Mouse (Mus musculus) v-Abl transformed pro-B cells (cell line): ENCODE data around the gene Pomgnt2.

Source experiments
- in situ Hi-C, 2 experiments: fragments of 400-800 bp; cut with MboI; formaldehyde crosslinking; loops; one replicate each; pipeline ENCODE4 v1.15.1; 2025; ENCODE audit not compliant: unreplicated experiment in 2 of 2

Gene Pomgnt2

DNA sequence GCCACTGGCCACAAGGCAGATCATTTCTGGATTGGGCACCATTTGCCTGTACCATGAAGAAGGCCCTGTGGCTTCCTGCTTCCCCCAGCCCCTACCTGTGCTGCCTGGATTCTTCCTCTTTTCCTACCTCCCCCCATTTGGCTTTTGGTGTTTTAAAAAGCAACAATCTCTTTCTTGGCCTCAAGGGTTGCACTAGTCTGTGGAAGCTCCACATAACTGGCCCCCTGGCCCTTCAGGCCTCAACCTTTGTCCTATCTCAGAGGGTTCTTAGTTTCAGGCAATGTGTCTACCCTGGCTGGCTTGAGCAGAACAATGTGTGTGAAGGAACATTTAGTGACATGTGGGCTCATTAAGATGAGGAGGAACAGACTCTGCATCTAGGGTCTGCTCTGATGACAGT is at the start of gene Pomgnt2:
Gene Pomgnt2, minus strand, starts transcription at position 101 of the 400 bp plus-strand sequence.
- in situ Hi-C loops, result loop anchor here in 1 of 2 experiments (25.0 kb wide), 2 partner anchors 285 to 1510 kb away; partner anchors contain the start of genes Eif1b, Nktr, Sec22c and Ss18l2

DNA sequence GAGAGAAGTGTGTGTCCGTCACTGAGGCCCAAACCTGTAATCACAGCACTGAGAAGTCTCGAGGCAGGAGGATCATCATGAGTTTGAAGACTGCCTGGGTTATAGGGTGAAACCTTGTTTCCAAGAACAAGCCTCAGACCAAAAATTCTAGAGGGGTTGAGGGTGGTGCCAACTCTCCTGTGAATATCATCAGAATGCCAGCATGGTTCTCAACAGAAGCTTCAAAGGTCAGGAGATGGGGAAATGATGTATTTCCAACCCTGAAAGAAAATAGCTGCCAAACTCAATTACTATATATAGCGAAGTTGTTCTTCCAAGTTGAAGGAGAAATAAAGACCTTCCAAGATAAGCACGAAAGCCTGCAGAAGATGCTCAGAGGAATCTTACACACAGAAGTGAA is 42.9 kb upstream of the Pomgnt2 start:
- in situ Hi-C loops, result no loop called here

DNA sequence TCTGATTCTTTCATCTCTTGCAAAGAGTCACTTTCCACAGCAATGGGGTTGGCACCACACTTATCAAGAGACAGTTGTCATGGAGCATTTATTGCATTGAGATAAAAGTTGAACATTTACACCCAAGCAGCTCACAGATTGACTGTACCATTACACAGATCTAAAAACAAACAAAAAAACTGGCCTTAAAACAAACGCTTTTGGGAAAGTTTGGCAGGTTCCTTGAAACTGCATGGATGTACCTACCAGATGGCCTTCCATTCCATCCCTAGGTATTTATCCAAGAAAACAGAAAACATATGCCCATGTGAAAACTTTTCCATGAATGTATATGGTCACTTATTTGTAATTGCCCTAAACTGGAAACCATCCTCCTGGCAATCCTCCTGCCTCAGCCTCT is 41.7 kb upstream of the Pomgnt2 start:
- in situ Hi-C loops, result no loop called here

DNA sequence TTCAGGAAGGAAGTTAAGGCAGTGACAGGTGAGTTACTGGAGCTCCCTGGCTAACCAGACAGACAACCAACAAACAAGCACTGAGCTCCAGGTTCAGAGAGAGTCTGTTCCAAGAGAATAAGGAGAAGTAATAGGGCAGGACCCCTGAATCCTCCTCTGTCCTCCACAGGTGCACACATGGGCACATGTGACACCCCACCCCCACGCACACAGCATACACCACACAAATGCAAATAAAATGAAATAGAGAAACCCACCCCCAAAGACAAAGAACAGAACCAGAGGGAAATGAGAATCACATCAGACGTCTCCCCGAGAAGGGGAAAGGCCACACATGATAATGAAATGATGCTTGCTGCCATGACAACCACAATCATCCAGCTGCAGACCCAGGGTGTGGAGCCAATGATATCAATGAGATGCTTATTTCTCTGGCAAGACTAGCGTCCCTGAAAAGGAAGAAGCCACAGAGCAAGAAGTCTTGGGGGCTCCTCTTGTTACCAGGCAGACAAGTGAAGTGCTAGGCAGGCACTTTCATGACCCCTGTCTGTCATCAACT is 39.7 kb upstream of the Pomgnt2 start:
- in situ Hi-C loops, result no loop called here

DNA sequence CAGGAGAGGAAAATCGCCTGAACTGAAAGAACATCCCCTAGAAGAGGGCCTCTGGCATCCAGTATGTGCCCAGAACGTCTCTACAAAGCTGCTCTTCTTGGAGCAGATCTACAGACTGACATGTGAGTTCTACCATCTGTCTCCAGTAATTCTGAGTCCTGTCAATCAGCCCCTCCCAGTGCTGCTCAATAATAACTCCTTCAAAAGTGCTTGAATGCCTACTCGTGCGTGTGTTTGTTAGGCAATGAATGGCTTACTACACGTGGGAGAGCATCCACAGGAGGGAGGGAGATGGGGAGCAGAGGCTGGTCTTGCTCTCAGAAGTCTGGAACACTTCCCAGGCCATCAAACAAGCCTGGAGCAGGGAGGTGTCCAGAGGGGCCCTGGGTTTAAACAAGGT is 38.9 kb upstream of the Pomgnt2 start:
- in situ Hi-C loops, result no loop called here

DNA sequence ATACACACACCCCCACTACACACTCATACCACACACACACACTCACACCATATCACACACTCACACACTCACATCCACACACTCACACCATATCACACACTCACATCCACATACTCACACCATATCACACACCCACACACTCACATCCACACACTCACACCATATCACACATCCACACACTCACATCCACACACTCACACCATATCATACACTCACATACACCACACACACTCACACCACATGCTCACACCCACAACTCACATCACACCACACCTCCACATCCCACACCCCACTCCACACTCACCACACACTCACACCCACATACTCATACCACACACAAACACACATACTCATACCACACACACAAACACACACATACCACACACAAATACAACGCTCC is 38.0 kb upstream of the Pomgnt2 start:
- in situ Hi-C loops, result no loop called here

DNA sequence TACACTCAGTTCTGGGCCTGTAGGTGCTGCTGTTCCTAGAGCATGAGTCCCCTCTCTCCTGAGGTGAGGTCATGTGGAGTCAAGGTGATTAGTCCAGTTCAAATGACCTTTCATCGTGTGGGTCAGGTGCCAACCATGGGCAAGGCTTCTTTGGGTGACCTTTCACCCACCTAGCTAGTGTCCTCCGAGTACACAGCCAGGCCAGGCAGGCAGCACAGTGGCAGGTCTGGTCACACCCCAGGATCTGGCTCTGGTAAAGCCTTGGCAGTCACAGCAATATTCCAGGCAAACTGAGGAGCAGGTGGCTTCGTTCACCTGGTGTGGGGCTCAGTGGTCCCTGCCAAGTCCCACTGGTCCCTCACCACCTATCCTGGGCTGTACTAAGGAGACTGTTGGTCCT is 35.2 kb upstream of the Pomgnt2 start:
- in situ Hi-C loops, result no loop called here

DNA sequence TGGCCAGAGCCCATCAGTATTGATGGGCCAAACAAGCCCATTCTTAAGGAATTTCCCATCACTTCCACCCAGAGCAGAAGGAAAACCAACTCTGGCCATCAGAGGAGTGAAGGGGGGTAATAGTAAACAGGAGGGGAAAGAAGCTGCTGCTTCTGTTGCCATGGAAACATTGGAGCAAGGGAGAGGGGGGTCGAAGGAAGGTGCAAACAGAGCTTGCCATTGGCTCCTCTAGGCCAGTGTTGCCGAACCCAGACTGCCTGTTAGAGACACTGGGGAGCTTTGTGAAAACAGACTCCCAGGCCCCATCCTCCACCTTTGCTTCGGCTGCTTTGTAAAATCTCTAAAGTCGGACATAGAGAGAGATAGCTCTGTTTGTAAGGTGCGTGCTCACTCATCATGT is 33.8 kb upstream of the Pomgnt2 start:
- in situ Hi-C loops, result no loop called here

DNA sequence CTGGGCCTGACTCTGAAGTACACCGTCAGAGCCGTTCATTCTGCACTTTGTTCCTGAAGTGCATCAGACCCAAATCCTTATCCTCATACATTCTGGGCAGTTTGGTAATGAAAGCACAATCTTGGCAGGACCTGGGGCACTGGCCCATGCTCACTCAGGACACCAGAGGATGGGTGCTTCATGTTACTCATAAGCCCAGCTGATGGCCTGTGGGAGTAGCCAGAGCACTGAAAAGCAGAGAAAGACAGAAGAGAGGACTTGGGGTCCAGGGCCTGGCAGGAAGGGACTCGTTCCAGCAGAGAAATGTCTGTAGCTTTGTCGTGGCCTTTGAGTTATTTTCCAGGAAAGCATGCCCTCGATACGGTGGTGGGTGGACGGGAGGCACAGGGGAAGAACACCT is 32.9 kb upstream of the Pomgnt2 start:
- in situ Hi-C loops, result loop anchor here (10.0 kb wide), 2 partner anchors 85 to 695 kb away; partner anchors contain the start of gene Snrk (in 1 of the 2)

DNA sequence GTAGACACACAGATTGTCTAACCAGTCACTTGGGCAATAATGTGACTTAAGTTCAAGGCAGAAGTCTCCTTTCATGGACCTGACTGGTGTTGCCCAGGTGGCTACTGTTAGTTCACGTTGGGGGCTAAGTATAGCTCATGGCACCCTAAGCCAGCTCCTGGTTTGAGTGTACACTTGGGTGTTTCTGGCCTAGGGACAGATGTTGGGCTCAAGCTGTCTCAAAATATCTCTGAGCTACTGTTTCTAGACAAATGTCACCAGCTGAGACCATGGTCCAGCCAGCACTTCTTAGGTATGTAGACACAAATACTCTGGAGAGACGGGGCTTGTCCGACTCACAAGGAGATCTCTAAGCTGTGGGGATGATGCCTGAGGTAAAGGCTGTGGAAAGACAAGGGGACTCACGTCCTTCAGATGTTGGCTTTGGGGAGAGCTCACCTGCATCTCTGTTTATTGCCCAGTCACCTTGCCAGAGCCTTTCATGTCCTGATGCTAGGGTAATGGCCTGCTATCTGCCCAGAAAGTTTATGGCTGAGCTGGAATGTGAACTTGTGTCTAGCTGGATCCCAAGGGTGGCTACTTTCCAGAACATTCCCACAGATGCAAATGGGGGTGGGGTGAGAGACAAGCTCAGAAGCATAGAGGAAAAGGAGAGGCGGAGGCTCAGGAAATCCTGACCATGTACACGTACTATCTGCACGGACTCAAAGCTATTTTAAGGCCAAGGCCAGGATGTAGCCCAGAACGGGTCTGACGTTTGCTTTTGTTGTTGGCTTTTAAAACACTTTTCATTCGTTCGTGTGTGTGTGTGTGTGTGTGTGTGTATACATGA is 31.2 kb upstream of the Pomgnt2 start:
- in situ Hi-C loops, result loop anchor here (10.0 kb wide), 2 partner anchors 87 to 697 kb away; partner anchors contain the start of gene Snrk (in 1 of the 2)

DNA sequence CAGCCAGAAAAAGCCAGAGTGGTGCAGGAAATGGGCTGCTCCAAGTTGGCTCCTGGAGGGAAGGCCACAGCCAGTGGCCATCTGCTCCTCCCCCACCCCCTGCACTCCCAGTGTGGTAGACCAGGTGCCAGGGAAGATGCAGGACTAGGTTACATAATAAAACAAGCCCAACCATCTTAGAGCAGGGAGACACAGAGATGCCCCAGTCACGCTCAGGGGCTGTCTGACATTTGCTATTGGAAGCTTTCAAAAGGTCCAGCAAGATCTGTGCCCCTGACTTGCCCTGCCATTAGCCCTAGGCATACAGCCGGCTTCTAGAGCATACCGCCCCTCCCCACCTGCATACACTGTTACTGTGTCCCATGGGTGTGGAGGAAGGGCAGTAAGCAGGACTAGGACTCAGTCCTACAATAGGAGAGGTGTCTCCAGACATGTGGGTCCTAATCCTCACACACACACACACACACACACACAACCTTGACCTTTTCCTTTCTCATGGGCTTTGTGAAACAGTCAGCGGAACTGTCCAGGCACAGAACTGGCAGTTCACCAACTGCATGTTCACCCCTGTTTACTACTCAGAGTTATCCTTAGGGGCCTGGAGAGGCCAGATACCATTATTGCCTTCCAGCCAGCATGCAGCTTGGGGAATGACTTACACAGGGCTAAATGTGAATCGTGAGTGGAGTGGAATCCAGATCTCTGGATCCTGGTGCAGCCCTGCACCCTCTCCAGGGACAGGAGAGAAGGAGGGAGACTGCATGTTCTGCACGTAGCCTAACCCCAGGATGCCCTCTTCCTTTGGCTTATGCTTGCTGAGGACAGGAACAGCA is 30.4 kb upstream of the Pomgnt2 start:
- in situ Hi-C loops, result loop anchor here (10.0 kb wide), 2 partner anchors 88 to 698 kb away; partner anchors contain the start of gene Snrk (in 1 of the 2)

DNA sequence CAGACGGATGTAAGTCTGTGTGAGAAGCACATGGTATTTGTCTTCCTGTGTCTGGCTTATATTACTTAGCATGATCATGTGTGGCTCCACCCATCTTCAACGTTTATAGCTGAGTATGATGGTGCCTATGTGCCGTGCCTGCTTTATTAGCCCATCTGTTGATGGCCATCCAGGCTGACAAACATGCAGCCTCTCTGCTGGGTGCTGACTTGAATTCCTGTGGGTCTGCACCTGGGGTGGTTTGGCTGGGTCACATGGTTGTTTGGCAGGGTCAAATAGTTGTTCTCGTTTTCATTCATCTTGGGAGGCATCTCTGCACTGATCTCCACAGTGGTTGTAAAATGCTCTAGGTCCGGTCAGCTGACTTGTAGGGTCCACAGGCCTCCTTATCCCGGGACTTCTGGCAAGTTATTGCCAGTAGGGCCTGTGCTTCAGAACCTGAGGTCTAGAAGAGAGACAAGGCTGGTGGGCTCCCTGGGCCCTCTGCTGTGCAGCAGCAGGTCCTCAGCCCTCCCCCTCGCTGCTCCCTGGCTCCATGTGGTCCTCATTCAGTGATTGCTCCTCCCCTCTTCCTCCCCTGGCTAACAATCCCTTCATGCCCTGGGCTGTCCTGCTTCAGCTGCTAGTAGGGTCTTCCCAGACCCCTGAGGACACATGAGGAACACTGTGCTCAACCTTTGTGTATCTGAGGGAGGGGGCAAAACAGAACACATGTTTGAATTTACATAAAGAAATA is 29.1 kb upstream of the Pomgnt2 start:
- in situ Hi-C loops, result loop anchor here (10.0 kb wide), 2 partner anchors 89 to 699 kb away; partner anchors contain the start of gene Snrk (in 1 of the 2)

DNA sequence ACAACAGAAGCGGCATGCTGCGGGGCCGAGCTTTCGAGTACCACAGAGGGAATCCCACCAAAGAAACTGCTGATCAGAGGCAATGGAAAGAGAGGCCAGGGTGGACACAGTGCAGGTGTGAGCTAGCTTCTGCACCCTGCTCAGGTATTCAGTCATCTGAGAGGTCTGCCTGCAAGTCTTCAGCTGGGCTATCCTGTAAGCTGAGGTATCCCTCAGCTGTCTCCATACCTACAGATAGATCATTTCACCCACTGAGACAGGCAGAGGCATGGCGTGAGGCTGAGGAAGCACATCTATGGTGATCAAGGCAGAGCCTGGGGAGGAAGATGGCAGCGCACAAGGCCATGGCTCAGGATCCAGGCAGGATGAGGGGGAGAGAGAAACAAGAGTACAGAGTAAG is 27.5 kb upstream of the Pomgnt2 start:
- in situ Hi-C loops, result loop anchor here (5.0 to 25.0 kb wide), 7 partner anchors 90 to 713 kb away; partner anchors contain the start of genes Snrk (in 2 of the 2) and Topaz1 (in 1 of the 2)

DNA sequence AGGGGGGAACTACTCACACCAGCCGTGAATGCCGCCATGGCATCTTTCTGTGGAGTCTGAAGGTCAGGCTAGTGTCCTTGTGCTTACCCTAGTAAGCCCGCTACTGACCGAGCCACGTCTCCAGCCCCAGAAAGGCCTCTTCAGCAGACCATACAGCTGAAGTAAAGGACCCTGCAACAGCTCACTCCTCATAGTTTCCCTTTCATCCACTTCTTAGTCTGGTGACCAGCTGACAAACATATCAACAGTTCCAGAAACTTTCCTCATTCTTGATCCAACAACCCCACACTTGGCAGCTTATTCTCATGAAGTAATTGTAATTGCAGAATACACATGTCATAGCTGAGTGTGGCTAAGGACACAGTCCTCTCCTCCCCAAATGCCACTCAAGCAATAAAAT is 27.0 kb upstream of the Pomgnt2 start:
- in situ Hi-C loops, result loop anchor here (5.0 to 25.0 kb wide), 7 partner anchors 91 to 713 kb away; partner anchors contain the start of genes Snrk (in 2 of the 2) and Topaz1 (in 1 of the 2)

DNA sequence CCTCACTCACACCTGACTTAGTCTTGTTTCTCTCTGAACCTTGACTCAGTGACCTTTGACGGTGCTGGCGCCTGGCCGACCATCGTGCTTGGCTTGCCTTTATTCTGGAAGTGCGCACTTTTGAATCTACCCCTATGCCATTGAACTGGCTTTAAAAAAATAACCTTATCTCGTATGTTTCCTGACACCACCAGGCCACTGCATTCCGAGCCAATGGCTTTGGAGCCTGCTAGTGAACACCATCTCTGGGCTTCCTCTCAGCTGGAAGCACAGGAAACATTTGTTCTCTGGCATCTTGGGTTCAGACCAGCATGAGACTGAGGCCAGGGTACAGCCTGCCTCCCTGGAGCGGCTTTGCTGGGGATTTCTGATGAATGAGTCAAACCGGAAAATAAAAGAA is 25.9 kb upstream of the Pomgnt2 start:
- in situ Hi-C loops, result loop anchor here (5.0 to 25.0 kb wide), 7 partner anchors 92 to 715 kb away; partner anchors contain the start of genes Snrk (in 2 of the 2) and Topaz1 (in 1 of the 2)

DNA sequence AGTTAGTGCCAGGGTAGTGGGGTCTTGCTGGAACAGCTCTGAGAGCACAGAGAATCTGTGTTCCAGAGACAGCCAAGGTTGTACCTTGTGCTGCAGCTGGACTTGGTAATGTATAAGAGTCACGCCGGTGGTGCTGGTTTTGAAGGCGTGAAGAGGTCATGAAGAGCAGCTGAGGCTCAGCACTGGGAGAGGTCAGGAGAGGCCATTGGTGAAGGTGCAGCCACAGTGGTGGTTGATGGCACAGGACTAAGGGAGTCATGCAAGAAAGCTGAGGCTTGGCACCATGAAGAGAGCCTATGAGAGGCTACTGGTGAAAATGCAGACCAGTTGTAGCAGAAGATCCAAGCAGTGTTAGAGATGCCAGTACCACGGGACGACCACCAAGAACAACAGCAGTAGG is 24.7 kb upstream of the Pomgnt2 start:
- in situ Hi-C loops, result loop anchor here (5.0 to 25.0 kb wide), 7 partner anchors 93 to 716 kb away; partner anchors contain the start of genes Snrk (in 2 of the 2) and Topaz1 (in 1 of the 2)

DNA sequence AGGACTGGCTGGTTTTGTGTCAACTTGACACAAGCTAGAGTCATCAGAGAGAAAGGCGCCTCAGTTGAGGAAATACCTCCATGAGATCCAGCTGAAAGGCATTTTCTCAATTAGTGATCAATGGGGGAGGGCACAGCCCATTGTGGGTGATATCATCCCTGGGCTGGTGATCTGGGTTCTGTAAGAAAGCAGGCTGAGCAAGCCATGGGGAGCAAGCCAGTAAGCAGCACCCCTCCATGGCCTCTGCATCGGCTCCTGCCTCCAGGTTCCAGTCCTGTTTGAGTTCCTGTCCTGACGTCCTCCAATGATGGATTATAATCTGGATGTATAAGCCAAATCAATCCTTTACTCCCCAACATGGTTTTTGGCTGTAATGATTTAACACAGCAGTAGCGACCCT is 24.3 kb upstream of the Pomgnt2 start:
- in situ Hi-C loops, result loop anchor here (5.0 to 25.0 kb wide), 7 partner anchors 94 to 716 kb away; partner anchors contain the start of genes Snrk (in 2 of the 2) and Topaz1 (in 1 of the 2)

DNA sequence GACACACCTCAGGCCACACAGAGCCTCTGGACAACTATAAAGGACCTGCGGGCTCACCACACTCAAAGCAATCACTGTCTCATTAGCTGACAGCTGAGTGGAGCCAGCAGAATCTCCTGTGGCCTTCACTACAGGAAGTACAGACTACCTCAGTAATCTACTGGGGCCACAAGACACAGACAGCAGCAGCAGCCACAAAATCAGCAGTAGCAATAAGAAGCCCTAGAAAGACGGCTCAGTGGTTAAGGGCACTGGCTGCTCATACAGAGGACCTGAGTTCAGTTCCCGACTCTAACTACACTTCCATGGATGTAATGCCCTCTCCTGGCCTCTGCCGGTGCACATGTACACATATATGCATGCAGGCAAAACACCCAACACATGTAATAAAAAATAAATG is 23.4 kb upstream of the Pomgnt2 start:
- in situ Hi-C loops, result loop anchor here (5.0 to 25.0 kb wide), 7 partner anchors 94 to 717 kb away; partner anchors contain the start of genes Snrk (in 2 of the 2) and Topaz1 (in 1 of the 2)

DNA sequence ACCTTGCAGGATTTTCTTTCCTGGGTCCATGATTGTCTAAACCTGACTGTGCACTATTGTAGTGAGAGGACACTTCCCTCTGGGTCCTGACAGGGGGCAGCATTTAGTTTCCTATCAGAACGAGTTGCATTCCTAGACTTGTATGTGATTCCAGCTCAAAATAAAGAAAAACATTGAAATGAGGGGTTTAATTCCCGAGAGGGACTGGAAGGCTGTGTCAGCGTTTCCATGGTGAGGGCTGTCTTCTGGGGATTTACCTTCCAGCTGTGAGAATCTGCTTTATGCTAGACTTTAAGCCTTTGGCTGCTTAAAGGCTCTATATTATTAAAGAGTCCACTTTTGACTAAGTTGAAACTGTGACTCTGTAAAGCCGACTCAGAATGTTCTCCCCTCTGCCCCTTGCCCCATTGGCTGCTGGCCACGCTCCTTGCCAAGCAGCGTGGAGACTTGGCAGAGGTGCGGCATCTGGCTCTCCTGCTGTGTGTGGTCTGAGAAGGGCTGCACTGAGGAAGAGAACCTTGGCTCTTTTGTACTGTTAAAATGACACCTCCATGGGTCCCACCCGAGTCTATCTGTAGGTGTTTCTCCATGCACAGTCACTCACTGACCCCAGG is 22.0 kb upstream of the Pomgnt2 start:
- in situ Hi-C loops, result loop anchor here in 1 of 2 experiments (10.0 to 25.0 kb wide), 2 partner anchors 534 to 718 kb away; partner anchors contain the start of gene Topaz1
